Mouse (Mus musculus): Measurements from ENCODE around the gene Cdk5rap3. TPM values are rescaled to one million over a fixed set of nuclear protein-coding genes. Genes with fewer than 3 reads are reported as not detected.

Gene Cdk5rap3
- polyA plus RNA-seq, 1 experiment from 2014 or later: 33.7 TPM

DNA sequence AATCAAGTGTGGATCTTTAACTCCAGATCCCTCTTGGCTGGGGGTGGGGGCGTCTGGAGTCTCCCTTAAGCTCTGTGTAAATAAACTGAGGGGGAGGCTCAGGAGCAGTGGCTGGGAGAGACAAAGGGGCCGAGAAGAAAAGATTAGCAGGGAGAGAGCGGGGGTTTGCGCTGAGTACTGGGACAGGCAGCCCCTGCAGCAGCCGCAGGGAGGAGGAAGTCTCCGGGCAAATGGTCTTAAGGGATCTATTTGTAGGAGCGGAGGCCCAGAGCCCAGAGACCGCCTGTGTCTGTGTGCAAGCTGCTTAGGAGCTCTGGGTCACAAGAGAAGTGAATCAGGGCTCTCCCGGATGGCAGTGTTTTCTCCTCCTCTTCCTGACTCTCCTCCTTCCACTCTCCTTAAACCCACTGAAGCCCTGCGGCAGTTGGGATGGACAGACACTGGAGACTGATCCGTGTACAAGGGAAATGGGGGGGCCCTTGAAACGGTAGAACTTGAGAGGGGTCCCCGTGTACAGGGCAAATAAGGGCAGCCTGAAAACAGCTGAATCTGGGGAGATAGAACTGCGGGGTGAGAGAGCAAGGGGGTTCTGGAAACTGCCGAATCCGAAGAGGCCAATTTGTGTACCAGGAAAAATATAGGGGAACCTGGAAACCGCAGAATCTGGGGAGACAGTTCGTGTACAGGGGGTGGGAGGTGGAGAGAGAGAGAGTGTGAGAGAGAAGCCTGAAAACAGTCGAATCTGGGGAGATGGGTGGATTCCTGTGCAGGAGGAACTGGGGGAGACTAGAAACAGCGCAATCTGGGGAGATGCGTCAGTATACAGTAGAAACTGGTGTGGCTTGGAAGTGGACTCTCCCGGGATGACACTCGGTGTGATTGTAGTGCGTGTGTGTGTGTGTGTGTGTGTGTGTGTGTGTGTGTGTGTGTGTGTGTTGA, 43.6 kb downstream of the Cdk5rap3 start:
- no peaks in the 10 kb centered on the region for H3K9me3 ChIP-seq (replicated peaks)
- no peak overlapping the region for H3K27ac ChIP-seq (replicated peaks)
- no peak overlapping the region for H3K9ac ChIP-seq
- peaks cover 68% of the 10 kb centered on the region for H3K27me3 ChIP-seq
- peaks cover 11% of the 10 kb centered on the region for H3K4me1 ChIP-seq (replicated peaks)
- 9% methylated on average over 24 of the region's 24 CpGs for WGBS (ENCODE audit: insufficient replicate concordance)
- no peak for ATAC-seq (ENCODE audit: insufficient read depth)
- no peak overlapping the region; the same call in 1 of the 2 replicates for H3K4me2 ChIP-seq
- H3K36me3 ChIP-seq (replicated peaks): no peaks in the 10 kb centered on the region
- no peak overlapping the region for H3K4me3 ChIP-seq (replicated peaks)

DNA sequence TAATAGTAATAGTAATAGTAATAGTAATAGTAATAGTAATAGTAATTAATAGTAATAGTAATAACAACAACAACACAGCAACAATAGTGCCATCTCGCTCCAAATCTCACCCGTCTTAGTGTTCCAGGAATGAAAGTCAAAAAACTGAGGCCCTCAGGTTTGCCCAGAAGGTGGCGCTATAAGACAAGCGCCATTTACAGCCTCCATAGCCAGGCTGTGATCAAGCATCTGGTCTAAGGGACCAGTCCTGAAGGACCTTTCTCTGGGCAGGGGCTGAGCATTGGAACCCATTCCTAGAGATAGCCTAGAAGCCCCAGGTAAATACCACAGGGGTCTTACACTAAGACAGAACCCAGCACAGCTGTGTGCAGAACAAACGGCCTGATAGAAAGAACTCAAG, 49.1 kb downstream of the Cdk5rap3 start:
- H3K9ac ChIP-seq: no peak overlapping the region
- H3K9me3 ChIP-seq (replicated peaks): no peaks in the 10 kb centered on the region
- no peak overlapping the region for H3K27ac ChIP-seq (replicated peaks)
- H3K4me2 ChIP-seq: no peak overlapping the region
- no peaks in the 10 kb centered on the region for H3K36me3 ChIP-seq (replicated peaks)
- 16% methylated on average over 5 of the region's 5 CpGs for WGBS (ENCODE audit: insufficient replicate concordance)
- peaks cover under 1% of the 10 kb centered on the region; the same call in 1 of the 2 replicates for H3K4me1 ChIP-seq (replicated peaks)
- ATAC-seq (ENCODE audit: insufficient read depth): no peak
- H3K4me3 ChIP-seq (replicated peaks): no peak overlapping the region
- H3K27me3 ChIP-seq: peaks cover 47% of the 10 kb centered on the region

DNA sequence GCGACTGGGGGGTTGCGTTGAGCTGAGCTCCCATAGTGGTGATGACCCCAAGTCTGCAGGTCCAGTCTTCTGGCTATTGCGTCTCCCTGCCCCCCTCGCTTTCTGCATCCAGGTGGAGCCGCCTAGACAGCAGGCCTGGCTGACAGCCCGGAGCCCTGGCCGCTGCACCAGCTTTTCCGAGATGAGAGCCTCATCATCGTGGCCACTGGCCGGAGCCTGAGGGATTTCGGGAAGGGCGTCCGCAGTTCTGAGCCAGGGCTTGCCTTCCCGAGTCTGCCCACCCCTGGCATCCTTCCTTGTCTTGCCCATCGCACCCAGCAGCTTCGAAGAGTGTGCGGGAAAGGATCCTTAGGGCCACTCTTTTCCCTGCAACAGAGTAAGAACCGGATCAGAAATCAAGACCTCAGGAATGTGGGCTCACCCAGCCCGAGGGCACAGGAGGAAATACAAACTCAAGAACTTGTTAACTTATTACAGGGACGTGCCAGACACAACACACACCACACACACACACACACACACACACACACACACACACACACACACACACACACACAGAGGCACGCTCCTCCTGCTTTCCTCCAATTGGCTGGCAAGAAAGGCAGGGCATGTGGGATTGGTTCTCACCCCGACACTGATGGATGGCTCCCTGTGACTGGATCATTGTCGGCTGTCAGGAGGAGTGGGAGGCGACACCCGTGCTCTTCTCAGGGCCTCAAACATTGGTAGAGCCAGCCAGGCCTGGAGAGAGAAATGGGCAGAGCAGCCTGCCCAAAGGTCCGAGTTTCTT, 52.9 kb downstream of the Cdk5rap3 start:
- no peaks in the 10 kb centered on the region for H3K36me3 ChIP-seq (replicated peaks)
- peaks cover 35% of the 10 kb centered on the region for H3K27me3 ChIP-seq
- WGBS (ENCODE audit: insufficient replicate concordance): 39% methylated on average over 26 of the region's 26 CpGs
- H3K9ac ChIP-seq: no peak overlapping the region
- no peak overlapping the region for H3K4me2 ChIP-seq
- no peak overlapping the region for H3K4me3 ChIP-seq (replicated peaks)
- H3K9me3 ChIP-seq (replicated peaks): no peaks in the 10 kb centered on the region
- no peak for ATAC-seq (ENCODE audit: insufficient read depth)
- peaks cover 16% of the 10 kb centered on the region for H3K4me1 ChIP-seq (replicated peaks)
- no peak overlapping the region for H3K27ac ChIP-seq (replicated peaks)

DNA sequence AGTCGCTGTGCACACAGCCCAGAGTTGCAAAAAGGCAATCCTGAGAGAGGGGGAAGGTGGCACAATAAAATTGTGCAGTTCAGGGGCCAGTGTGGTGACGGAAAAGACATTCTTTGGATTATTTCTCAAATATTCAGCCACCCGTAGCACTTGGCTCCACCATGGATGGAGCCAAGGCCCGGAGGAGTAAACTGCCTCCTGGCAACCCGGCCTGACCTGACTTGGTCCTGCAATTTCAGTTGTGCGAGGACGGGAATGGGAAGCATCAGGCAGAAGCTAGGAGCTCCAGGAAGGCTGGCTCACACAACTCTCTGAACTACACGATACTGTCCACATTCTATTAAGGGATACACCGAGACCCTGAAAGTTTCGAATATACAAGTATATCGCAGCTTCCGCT, 53.8 kb downstream of the Cdk5rap3 start:
- peaks cover 18% of the 10 kb centered on the region for H3K4me1 ChIP-seq (replicated peaks)
- no peak overlapping the region for H3K27ac ChIP-seq (replicated peaks)
- H3K4me2 ChIP-seq: no peak overlapping the region
- 73% methylated on average over 12 of the region's 12 CpGs for WGBS (ENCODE audit: insufficient replicate concordance)
- H3K9ac ChIP-seq: no peak overlapping the region
- no peak for ATAC-seq (ENCODE audit: insufficient read depth)
- no peaks in the 10 kb centered on the region for H3K9me3 ChIP-seq (replicated peaks)
- peaks cover 33% of the 10 kb centered on the region for H3K27me3 ChIP-seq
- no peak overlapping the region for H3K4me3 ChIP-seq (replicated peaks)
- H3K36me3 ChIP-seq (replicated peaks): no peaks in the 10 kb centered on the region

DNA sequence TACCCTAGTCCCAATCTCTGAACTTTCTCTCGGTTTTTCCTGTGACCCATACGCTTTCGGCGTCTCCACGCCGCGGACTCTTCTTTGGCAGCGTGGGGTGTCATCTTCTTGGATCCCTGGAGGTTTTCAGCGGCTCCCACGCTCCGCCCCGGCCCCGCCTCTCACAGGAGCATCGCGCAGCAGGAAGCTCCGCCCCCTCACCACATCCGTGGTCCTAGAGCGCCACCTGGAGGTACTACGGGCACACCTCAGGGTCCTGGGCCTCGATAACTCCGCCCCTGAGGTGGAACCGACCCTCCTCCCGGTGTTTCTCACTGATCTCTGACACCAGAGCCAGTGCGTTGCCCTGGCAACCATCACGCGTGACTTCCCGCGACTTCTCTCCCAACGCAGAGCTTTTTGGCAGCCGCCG, 54.4 kb downstream of the Cdk5rap3 start:
- H3K27ac ChIP-seq (replicated peaks): no peak overlapping the region
- H3K36me3 ChIP-seq (replicated peaks): no peaks in the 10 kb centered on the region
- H3K4me1 ChIP-seq (replicated peaks): peaks cover 21% of the 10 kb centered on the region
- H3K9me3 ChIP-seq (replicated peaks): no peaks in the 10 kb centered on the region
- H3K4me3 ChIP-seq (replicated peaks): peak overlapping the region; percentile 49
- peaks cover 29% of the 10 kb centered on the region for H3K27me3 ChIP-seq
- peak overlapping the region; percentile 81 for H3K4me2 ChIP-seq
- peak; percentile 76 for ATAC-seq (ENCODE audit: insufficient read depth)
- WGBS (ENCODE audit: insufficient replicate concordance): under 1% methylated on average over 31 of the region's 31 CpGs
- H3K9ac ChIP-seq: peak overlapping the region; percentile 18; the same call in 1 of the 2 replicates

DNA sequence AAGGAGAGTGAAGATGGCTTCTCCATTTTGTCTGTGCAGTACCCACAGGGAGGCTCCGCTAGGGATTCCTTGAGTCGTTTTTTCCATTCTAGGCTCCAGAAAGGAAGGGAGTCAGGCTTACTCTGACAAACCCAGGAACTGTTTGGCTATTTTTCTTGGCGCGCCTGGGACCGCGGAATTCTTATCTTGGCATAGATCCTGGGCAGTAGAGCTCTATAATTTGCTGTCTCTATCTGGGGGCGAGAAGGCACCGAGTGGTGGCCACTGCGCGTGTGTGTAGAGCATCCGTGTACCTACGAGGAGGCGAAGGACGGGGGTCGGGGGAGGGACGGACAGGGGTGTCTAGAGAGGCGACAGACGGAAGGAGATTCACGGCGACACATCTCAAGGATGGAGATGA, 54.9 kb downstream of the Cdk5rap3 start:
- peak overlapping the region; percentile 49 for H3K4me3 ChIP-seq (replicated peaks)
- H3K27ac ChIP-seq (replicated peaks): no peak overlapping the region
- H3K4me1 ChIP-seq (replicated peaks): peaks cover 21% of the 10 kb centered on the region
- H3K9me3 ChIP-seq (replicated peaks): no peaks in the 10 kb centered on the region
- peaks cover 26% of the 10 kb centered on the region for H3K27me3 ChIP-seq
- no peak; the same call in 1 of the 2 replicates for ATAC-seq (ENCODE audit: insufficient read depth)
- no peaks in the 10 kb centered on the region for H3K36me3 ChIP-seq (replicated peaks)
- H3K9ac ChIP-seq: peak overlapping the region; percentile 18; the same call in 1 of the 2 replicates
- peak overlapping the region; percentile 81 for H3K4me2 ChIP-seq
- whole genome bisulfite sequencing (ENCODE audit: insufficient replicate concordance): 2% methylated on average over 20 of the region's 20 CpGs

DNA sequence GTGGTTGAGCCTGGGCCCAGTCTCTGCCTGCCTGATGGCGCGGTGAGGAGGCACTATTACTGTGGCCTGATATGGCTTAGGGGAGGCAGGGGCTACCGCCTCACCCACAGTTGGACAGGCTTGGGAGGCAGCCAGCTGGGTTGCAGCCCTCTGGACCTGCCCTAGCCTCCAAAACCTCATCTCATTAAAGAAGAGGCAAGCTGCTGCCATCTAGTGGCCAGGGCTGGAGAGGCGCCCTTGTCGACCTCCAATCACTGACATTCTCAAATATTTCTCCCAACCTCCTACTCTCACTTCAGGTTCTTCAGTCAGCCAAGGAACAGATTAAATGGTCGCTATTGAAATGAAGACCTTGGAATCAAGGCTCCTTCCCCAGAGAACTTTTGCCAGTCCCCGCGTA, 55.7 kb downstream of the Cdk5rap3 start:
- Histone ChIP-seq H3K4me3 (replicated peaks) (no peak overlapping the region), H3K36me3 (replicated peaks) (no peaks in the 10 kb centered on the region), H3K27ac (replicated peaks) (no peak overlapping the region), H3K4me2 (no peak overlapping the region), H3K9me3 (replicated peaks) (no peaks in the 10 kb centered on the region), H3K4me1 (replicated peaks) (peaks cover 21% of the 10 kb centered on the region), H3K9ac (no peak overlapping the region), H3K27me3 (peaks cover 20% of the 10 kb centered on the region)
- 9% methylated on average over 8 of the region's 8 CpGs for WGBS (ENCODE audit: insufficient replicate concordance)
- peak; percentile 13; the same call in 1 of the 2 replicates for ATAC-seq (ENCODE audit: insufficient read depth)

DNA sequence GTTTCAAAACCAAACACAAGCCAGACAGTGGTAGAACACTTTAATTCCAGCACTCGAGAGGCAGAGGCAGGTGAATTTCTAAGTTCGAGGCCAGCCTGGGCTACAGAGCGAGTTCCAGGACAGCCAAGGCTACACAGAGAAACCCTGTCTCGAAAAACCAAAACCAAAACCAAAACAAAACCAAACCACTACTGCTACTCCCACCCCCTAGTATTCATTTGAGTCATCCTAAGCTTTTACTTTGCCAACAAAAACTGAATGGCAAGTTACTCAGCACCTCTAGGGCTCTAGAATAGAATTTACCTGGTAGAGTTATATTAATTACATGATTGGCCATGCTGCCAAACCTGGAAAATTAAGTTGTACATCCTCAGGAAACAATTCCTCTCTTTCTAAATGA, 56.7 kb downstream of the Cdk5rap3 start:
- H3K9me3 ChIP-seq (replicated peaks): no peaks in the 10 kb centered on the region
- ATAC-seq (ENCODE audit: insufficient read depth): no peak
- peaks cover 21% of the 10 kb centered on the region for H3K4me1 ChIP-seq (replicated peaks)
- H3K4me2 ChIP-seq: no peak overlapping the region
- H3K4me3 ChIP-seq (replicated peaks): no peak overlapping the region
- 70% methylated on average over 4 of the region's 4 CpGs for WGBS (ENCODE audit: insufficient replicate concordance)
- H3K27ac ChIP-seq (replicated peaks): no peak overlapping the region
- no peaks in the 10 kb centered on the region for H3K36me3 ChIP-seq (replicated peaks)
- H3K9ac ChIP-seq: no peak overlapping the region
- H3K27me3 ChIP-seq: peaks cover 27% of the 10 kb centered on the region

DNA sequence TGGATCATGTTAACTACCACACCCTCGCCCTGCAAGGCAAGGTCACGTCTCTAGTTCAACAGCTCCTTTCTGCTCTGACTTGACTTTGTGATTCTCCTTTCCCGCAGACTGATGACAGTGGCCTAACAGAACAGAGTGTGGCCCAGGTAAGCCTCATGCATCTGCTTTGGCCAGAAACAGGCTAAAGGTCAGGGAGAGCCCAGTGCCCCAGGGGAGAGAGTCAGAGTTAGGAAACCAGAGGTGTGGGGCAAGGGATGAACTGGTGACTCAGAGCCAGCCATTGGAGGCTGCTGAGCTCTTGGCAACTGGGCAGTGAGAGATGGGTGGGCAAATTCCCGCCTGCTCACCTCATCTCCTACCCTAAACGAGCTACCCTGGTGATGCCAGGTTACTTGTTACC, 58.9 kb downstream of the Cdk5rap3 start:
- Histone ChIP-seq H3K4me2 (no peak overlapping the region), H3K4me1 (replicated peaks) (peaks cover 21% of the 10 kb centered on the region), H3K9ac (no peak overlapping the region), H3K27ac (replicated peaks) (no peak overlapping the region), H3K4me3 (replicated peaks) (no peak overlapping the region), H3K9me3 (replicated peaks) (no peaks in the 10 kb centered on the region), H3K36me3 (replicated peaks) (no peaks in the 10 kb centered on the region), H3K27me3 (peaks cover 13% of the 10 kb centered on the region)
- no peak for ATAC-seq (ENCODE audit: insufficient read depth)
- 53% methylated on average over 5 of the region's 5 CpGs for WGBS (ENCODE audit: insufficient replicate concordance)

Data from liver, embryonic 15.5 days (tissue).